Comparison of ENCODE assay signal across 26 mouse cellular contexts in the genomic region with DNA sequence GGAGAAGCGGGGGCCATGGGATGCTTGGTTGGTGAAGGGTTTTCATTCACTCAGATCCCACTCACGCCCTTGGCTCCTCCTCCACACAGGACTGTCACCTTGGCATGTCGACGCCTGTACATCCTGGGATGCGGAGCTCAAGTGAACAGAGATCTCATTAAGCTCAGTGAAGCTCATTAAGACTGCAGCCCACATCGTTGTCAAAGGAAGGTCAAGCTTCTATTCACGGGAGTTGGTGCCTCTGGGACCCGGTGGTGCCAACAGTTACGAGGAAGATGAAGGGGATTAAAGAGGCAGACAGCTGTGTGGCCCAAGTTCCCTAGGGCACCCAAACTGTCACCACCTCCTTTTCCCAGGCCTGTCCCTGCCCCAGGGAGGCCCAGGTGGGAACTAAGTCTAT. TPM values are rescaled to one million over a fixed set of nuclear protein-coding genes. Genes with fewer than 3 reads are reported as not detected.
A peak's percentile ranks its signal among the peaks of the same experiment; 100 is the strongest.
DNase-seq lines count a peak whose midpoint lies in the region; ATAC-seq and TF ChIP-seq lines count a peak whose summit lies in the region.
"Had no signal": no experiment of that assay in that cellular context is flagged by ENCODE, and none has a peak within 500 bp of the region (broad histone marks: within the 10 kb centered on the region; RNA-seq: fewer than 3 reads in every experiment).

No protein-coding gene starts in this region.

- DNase-seq in frontal cortex, postnatal 25 days (ENCODE audit: low spot score in 2 of 2): no peak
- no peak for DNase-seq in neural tube, embryonic 10.5 days (ENCODE audit: extremely low spot score, low spot score)
- no peak for DNase-seq in midbrain, embryonic 11.5 days (ENCODE audit: low spot score, missing footprints)
- DNase-seq in thymus, adult 2 months: no peak
- no peak for DNase-seq in natural killer cell, adult 2 months (ENCODE audit: low spot score in 2 of 2)
- DNase-seq: B cell, adult 2 months; cerebellum, adult 8-10 months; gastrocnemius, postnatal 14 days; heart, adult 2 months; heart, postnatal 4 days; kidney, postnatal 25 days; lung, adult 18-20 months; right cerebral cortex, postnatal 14 days; spleen, adult 18-20 months; thymus, postnatal 4 days had no signal

- no peak for TF ChIP-seq CTCF in thymus, adult 2 months (IDR thresholded peaks at IDR 0.05; ENCODE audit: borderline replicate concordance, control insufficient read depth, extremely low read depth, insufficient read depth, low read length, poor library complexity)

- H3K9me3 ChIP-seq in neural tube, embryonic 13.5 days: no peaks in the 10 kb centered on the region
- H3K9me3 ChIP-seq in midbrain, embryonic 11.5 days (ENCODE audit: control insufficient read depth, low read length): no peaks in the 10 kb centered on the region
- H3K9me3 ChIP-seq in neural tube, embryonic 14.5 days (ENCODE audit: control insufficient read depth, low read length): no peaks in the 10 kb centered on the region
- H3K9me3 ChIP-seq: embryonic facial prominence, embryonic 10.5 days; heart, embryonic 15.5 days; limb, embryonic 10.5 days had no signal

- H3K27me3 ChIP-seq in neural tube, embryonic 13.5 days: no peaks in the 10 kb centered on the region
- H3K27me3 ChIP-seq in midbrain, embryonic 11.5 days (ENCODE audit: control insufficient read depth, insufficient read depth, low read length): no peaks in the 10 kb centered on the region
- H3K27me3 ChIP-seq in neural tube, embryonic 14.5 days (ENCODE audit: control insufficient read depth, insufficient read depth, low read length): no peaks in the 10 kb centered on the region
- H3K27me3 ChIP-seq in thymus, adult 2 months (ENCODE audit: control insufficient read depth, insufficient read depth, low read length): no peaks in the 10 kb centered on the region

- 0 out of 2 replicates have a peak, but pooled peaks have one; percentile 8 for ATAC-seq in frontal cortex, adult (ENCODE audit: low TSS enrichment)
- no peak for ATAC-seq in neural tube, embryonic 13.5 days (ENCODE audit: low read depth)
- ATAC-seq in midbrain, embryonic 11.5 days (ENCODE audit: low FRiP score): peak; percentile 26; the same call in 1 of the 2 replicates
- ATAC-seq in neural tube, embryonic 14.5 days (ENCODE audit: low read depth): 0 out of 2 replicates have a peak, but pooled peaks have one; percentile 31
- ATAC-seq: intestine, embryonic 16.5 days had no signal

- TF ChIP-seq POLR2A in thymus, adult 2 months (IDR thresholded peaks at IDR 0.05; ENCODE audit: control insufficient read depth, extremely low read depth, insufficient read depth, low read length, poor library complexity): no peak

- H3K27ac ChIP-seq in neural tube, embryonic 13.5 days (replicated peaks): peak overlapping the region; percentile 76
- H3K27ac ChIP-seq in midbrain, embryonic 11.5 days (ENCODE audit: low read depth, low read length): no peak overlapping the region
- H3K27ac ChIP-seq in neural tube, embryonic 14.5 days (ENCODE audit: low read depth, low read length): peak overlapping the region; percentile 45; the same call in 1 of the 2 replicates
- H3K27ac ChIP-seq in thymus, adult 2 months (ENCODE audit: control insufficient read depth, insufficient read depth, low read length): no peak overlapping the region
- H3K27ac ChIP-seq: embryonic facial prominence, embryonic 10.5 days; heart, adult 2 months; heart, embryonic 15.5 days; left cerebral cortex, adult 2 months; limb, embryonic 10.5 days had no signal

- peaks cover 26% of the 10 kb centered on the region for H3K4me1 ChIP-seq in neural tube, embryonic 13.5 days (replicated peaks)
- H3K4me1 ChIP-seq in midbrain, embryonic 11.5 days (ENCODE audit: control insufficient read depth, insufficient read depth, low read length): peaks cover 12% of the 10 kb centered on the region
- peaks cover 10% of the 10 kb centered on the region; the same call in 1 of the 2 replicates for H3K4me1 ChIP-seq in neural tube, embryonic 14.5 days (ENCODE audit: control insufficient read depth, insufficient read depth, low read length)
- H3K4me1 ChIP-seq in thymus, adult 2 months (replicated peaks; ENCODE audit: control insufficient read depth, insufficient read depth, low read length): no peaks in the 10 kb centered on the region
- H3K4me1 ChIP-seq: heart, embryonic 15.5 days had no signal

- H3K4me2 ChIP-seq in neural tube, embryonic 13.5 days: no peak overlapping the region
- H3K4me2 ChIP-seq in midbrain, embryonic 11.5 days: no peak overlapping the region
- no peak overlapping the region for H3K4me2 ChIP-seq in neural tube, embryonic 14.5 days (ENCODE audit: low read depth, low read length)
- H3K4me2 ChIP-seq: heart, embryonic 15.5 days; liver, embryonic 11.5 days had no signal

- WGBS in neural tube, embryonic 13.5 days: 38% methylated on average over 9 of the region's 9 CpGs
- 54% methylated on average over 9 of the region's 9 CpGs for WGBS in midbrain, embryonic 11.5 days
- WGBS in neural tube, embryonic 14.5 days: 34% methylated on average over 9 of the region's 9 CpGs
- 74% methylated on average over 9 of the region's 9 CpGs for WGBS in thymus, adult 2 months

- peak overlapping the region; percentile 45; the same call in 1 of the 2 replicates for H3K9ac ChIP-seq in neural tube, embryonic 13.5 days
- H3K9ac ChIP-seq in midbrain, embryonic 11.5 days (ENCODE audit: low read length): no peak overlapping the region
- H3K9ac ChIP-seq in neural tube, embryonic 14.5 days (replicated peaks; ENCODE audit: low read depth, low read length): no peak overlapping the region
- H3K9ac ChIP-seq: heart, embryonic 15.5 days had no signal

- no peak overlapping the region for H3K4me3 ChIP-seq in neural tube, embryonic 13.5 days
- H3K4me3 ChIP-seq in midbrain, embryonic 11.5 days (ENCODE audit: low read depth, low read length): no peak overlapping the region
- H3K4me3 ChIP-seq in neural tube, embryonic 14.5 days (ENCODE audit: low read depth, low read length): no peak overlapping the region
- H3K4me3 ChIP-seq in thymus, adult 2 months (ENCODE audit: control insufficient read depth, insufficient read depth, low read length): no peak overlapping the region
- H3K4me3 ChIP-seq: embryonic facial prominence, embryonic 10.5 days; heart, adult 2 months; heart, embryonic 15.5 days; left cerebral cortex, adult 2 months; limb, embryonic 10.5 days; megakaryocyte, embryonic 14.5 days; myocyte had no signal

- peaks cover 33% of the 10 kb centered on the region for H3K36me3 ChIP-seq in neural tube, embryonic 13.5 days
- H3K36me3 ChIP-seq in midbrain, embryonic 11.5 days (ENCODE audit: control insufficient read depth, insufficient read depth, low read length): no peaks in the 10 kb centered on the region
- H3K36me3 ChIP-seq in neural tube, embryonic 14.5 days (ENCODE audit: control insufficient read depth, insufficient read depth, low read length): peaks cover 17% of the 10 kb centered on the region
- no peaks in the 10 kb centered on the region for H3K36me3 ChIP-seq in thymus, adult 2 months (ENCODE audit: control insufficient read depth, insufficient read depth, low read length)
- H3K36me3 ChIP-seq: embryonic facial prominence, embryonic 10.5 days; heart, embryonic 15.5 days; limb, embryonic 10.5 days had no signal

RNA-seq across cellular contexts. Expression of gene Disp3, which starts 49.5 kb away (rescaled TPM):
- polyA plus RNA-seq in neural tube, embryonic 13.5 days (2015; fragmentation: Nextera tagmentation; extraction: Ambion mirVana): 16.1 and 19.1 TPM in 2 replicates
- 2.5 and 2.9 TPM in 2 replicates for polyA plus RNA-seq in midbrain, embryonic 11.5 days (2014; fragmentation: Nextera tagmentation; extraction: Ambion mirVana)
- 19.5 and 19.9 TPM in 2 replicates for polyA plus RNA-seq in neural tube, embryonic 14.5 days (2014; fragmentation: Nextera tagmentation; extraction: Ambion mirVana)
- 0.04 and 0.26 TPM in 2 replicates for polyA plus RNA-seq in thymus, adult 2 months (2012; rRNA removed)
- polyA plus RNA-seq: heart, adult 2 months; heart, embryonic 15.5 days; liver, embryonic 11.5 days had no signal

Comparison
In these comparisons a context has a peak if more than half of its experiments do, and no peak if none do; other contexts are left out.
1. H3K27ac ChIP-seq: peak in neural tube, embryonic 13.5 days (single experiment) and neural tube, embryonic 14.5 days (single experiment); none in midbrain, embryonic 11.5 days (single experiment) and thymus, adult 2 months (single experiment).